Mouse (Mus musculus): ENCODE data around the gene Scpep1. TPM values are rescaled to one million over a fixed set of nuclear protein-coding genes. Genes with fewer than 3 reads are reported as not detected.
"Not testable (repeated sequence)": the region's sequence is repeated elsewhere in the genome, so short reads cannot be mapped to it uniquely, and the experiment has no call there.

Scpep1 gene
- total RNA-seq, 2 experiments from 2014 or later: 34.2 to 34.6 TPM

DNA sequence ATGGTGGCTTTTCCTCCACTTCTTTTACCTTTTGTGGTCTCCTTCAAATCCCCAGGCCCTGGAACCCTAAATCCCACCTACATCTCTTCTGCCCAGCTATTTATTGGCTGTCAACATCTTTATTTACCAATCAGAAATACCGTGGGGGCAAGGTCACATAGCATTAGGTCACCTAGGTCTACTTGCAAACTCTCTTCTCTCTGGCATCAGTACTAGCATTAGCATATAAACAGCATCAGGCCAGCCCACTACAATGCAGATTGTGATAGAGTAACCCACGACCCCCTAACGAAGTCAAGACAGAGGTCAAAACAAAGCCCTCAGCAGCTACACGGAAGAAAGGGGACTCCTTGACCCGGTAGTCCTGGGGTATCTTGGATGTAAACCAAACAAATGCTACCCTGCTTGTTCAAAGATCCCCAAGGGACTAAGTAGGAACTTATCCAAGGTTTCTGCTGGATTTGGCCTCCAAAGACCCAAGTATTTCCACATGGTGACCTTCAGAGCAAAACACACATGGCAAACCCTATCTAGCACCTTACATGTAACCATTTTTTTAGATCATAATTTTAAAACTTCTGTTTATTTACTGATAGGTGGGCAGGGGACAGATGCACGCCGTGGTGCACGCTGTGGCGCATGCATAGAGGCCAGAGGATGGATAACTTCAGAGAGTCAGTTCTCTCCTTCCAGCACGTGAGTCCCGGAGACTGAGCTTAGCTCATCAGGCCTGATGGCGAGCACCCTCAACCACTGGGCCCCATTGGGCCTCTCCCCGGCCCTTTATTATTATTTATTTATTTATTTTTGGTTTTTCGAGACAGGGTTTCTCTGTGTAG, 23.4 kb downstream of the Scpep1 start:
- intact Hi-C loops (cut with DNase I): no loop called here
- no peak for DNase-seq

DNA sequence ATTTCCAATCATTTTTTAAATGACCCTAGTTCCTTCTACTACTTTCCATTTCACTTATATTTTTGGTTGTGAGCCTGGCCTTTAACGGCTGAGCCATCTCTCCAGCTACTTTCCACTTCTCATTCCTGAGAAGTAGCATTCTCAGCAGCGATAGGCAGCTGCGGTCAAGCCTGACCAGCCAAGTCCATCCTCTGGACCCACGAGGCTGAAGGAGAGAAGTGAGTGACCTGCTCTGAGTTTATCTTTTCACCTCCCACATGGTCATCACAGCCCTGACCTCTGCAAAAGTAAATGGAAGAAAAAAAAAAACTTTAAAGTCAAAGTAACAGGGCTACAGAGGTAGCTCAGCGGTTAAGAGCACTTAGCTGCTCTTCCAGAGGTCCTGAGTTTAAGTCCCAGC, 28.7 kb downstream of the Scpep1 start:
- intact Hi-C loops (cut with DNase I): no loop called here
- DNase-seq: no peak

DNA sequence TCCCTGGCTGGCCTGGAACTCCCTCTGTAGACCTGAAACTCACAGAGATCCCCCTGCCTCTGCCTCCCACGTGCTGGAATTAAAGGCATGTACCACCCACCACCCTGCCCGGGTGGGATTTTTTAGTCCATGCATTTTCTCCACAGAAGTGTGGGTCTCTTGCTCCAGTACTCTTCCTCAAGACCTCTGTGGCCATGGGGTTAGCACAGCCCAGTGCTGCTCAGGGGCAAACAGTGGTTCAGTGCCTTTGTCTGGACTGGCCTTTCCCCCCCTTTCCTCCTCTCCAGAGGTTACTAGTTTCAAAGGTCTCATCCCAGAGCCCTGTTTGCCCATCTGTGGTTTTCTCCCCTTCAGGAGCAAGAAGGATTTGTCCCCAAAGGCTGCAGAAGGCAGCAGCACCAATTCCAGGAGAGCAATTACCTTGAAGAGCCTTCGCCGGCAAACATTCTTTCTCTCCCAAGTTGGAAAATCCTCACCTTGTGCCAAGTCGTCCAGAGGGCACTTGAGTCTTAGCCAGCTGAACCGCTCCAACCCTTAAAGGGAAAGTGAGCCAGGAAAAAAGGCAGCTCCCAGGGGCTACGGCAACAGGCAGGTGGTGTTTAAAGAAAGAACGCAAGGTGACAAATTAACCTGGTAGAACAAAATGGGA, 45.8 kb downstream of the Scpep1 start:
- intact Hi-C loops (cut with DNase I): loop anchor here (5.0 kb wide), 3 partner anchors 43 to 62 kb away; partner anchors contain the start of gene Akap1
- DNase-seq: peak; percentile 87 to 90

DNA sequence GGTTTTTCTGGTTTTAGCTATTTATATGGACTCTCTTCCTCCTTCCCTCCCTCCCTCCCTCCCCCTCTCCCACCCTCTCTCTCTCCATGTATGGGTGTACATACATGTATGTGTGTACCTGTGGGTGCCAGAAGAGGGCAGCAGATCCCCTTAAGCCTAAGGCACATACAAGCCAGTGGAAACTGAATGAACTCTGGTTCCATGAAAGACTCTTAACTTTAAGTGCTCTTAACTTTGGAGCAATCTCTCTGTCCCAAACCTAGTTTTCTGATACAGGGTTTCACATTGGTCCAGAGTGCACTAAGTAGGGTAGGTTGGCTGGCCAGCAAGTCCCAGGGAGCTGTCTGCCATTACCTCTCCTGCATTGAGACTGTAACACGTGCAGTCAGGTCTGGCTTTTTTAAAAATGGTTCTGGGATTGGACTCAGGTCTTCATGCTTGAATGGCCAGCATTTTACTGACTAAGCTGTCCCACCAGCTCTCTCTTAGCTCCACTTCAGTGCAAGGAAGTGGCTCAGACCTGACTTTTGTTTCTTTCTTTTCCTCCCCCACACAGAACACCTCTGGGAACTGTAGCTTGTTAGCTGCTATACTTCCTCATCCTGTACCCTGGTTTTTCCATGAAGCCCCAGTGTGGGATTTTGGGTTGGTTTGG, 46.6 kb downstream of the Scpep1 start:
- peak; percentile 76 to 79 for DNase-seq
- intact Hi-C loops (cut with DNase I): loop anchor here (5.0 kb wide), 3 partner anchors 44 to 61 kb away; partner anchors contain the start of gene Akap1

DNA sequence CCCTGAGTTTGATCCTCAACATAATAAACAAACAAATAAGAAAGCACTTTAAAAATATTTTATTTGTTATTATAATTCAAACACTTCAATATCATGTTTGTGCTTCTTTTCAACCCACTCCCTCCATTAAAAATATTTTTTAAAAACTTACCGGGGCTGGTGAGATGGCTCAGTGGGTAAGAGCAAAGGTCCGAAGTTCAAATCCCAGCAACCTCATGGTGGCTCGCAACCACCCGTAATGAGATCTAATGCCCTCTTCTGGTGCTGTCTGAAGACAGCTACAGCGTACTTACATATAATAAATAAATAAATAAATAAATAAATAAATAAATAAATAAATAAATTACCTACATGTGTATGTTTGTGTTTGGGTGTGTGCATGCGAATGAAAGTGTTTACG, 47.4 kb downstream of the Scpep1 start:
- DNase-seq: no peak
- intact Hi-C loops (cut with DNase I): loop anchor here (5.0 kb wide), 3 partner anchors 44 to 61 kb away; partner anchors contain the start of gene Akap1

DNA sequence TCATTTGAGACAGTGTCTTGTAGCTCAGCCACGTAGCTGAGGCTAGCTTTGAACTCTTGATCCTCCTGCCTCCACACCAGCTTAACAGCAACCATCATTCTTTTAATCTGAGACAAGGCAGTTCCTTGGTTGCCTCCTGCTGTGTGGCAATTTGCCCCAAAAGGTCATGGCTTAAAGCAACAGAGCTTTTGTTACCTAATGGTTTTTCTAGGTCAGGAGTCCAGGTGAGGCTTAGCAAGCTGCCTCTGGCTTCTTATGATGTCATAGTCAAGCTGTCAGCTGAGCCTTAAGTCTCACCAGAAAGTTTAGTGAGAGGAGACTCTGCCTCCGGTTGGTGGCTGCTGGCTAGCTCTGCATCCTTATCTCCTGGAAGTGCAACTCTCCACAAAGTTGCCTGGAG, 49.6 kb downstream of the Scpep1 start:
- DNase-seq: no peak
- intact Hi-C loops (cut with DNase I): loop anchor here (5.0 kb wide), 3 partner anchors 43 to 58 kb away; partner anchors contain the start of gene Akap1

DNA sequence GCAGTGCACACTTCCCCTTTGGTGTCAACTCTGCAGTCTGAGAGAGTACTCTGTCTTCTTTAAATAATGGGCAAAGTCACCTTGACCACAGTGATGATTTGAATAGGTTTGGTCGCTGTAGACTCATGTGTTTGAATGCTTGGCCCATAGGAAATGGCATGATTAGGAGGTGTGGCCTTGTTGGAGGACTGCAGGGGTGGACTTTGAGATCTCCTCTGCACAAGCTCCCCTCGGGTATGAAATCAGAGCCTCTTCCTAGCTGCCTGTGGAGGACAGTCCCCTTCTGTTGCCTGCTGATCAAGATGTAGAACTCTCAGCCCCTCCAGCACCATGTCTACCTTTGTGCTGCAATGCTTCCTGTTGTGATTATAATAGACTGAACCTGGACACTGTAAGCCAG, 51.2 kb downstream of the Scpep1 start:
- intact Hi-C loops (cut with DNase I): no loop called here

DNA sequence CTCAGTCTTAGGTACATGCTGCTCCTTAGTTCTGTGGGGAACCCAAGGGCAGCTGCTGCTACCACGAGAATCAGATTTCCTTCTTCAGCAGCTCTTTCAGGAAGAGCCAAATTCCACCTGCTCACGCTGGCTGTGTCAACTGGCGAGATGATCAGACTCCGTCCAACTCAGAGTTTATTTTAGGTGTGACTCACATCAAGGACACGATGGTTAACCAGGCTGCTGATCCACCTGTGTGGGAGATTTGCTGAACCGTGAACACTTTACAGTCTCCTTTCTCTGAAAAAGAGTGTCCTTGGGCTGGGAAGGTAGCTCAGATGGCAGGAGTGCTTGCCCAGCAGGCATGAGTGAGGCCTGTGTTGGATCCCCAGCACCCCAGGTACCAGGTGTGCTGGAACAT, 52.5 kb downstream of the Scpep1 start:
- DNase-seq: peak; percentile 24 to 32
- intact Hi-C loops (cut with DNase I): no loop called here

More for the DNA sequence above, 51.2 kb downstream of the Scpep1 start:
- DNase-seq: no peak

DNA sequence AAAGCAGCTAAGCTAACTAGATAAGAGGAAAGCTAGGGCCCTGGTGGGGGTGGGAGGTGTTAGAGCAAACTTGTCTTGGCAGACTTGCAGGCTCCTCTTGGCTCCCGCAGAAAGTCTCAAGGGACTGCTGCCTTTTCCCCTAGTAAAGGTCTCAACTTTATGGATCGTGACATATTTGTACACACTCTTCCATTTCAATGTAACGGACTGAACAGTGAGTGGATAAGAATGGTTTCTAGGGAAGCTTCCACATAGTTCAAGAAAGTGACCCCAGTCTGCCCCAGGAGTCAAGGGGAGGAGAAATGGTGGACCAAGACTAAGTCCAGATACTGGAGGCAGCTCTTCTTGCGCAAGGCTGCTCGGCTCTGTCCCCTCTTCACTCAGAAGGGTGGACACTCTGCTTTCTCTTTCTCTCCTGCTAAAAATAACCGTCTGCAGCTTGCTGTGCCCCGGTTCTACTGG, 53.9 kb downstream of the Scpep1 start:
- intact Hi-C loops (cut with DNase I): no loop called here
- peak; percentile 56 to 57 for DNase-seq

DNA sequence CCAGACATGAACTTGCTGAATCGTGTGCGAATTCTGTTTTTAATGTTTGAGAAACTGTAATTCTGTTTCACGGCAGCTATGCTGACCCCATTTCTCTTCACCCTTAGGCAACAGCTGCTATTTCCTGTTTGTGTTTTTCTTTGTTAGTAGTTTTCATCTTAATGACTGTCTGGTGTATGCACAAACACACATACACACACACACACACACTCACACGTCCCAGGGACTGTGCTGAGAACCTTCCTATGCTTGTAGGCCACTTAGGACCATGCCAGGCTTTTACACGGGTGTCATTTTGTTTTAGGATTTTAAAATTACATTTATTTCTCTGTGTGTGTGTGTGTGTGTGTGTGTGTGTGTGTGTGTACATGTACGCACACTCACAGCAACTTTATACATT, 55.7 kb downstream of the Scpep1 start:
- DNase-seq: no peak
- intact Hi-C loops (cut with DNase I): no loop called here

DNA sequence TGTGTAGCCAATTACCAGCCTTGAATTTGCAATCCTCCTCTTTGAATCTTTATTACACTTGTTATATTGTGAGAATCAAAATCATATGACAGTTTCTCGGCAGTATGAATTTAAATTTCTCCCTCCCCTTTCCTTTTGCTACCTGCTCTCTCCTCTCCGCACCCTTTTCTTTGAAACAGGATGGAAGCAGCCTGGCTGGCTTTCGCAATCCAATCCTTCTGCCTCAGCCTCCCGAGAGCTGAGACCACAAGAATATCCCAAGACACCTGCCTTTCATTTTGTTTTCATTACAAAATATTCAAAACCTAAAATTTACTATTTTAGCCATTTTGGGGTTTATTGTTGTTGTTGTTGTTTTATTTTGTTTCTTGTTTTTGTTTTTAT, 56.9 kb downstream of the Scpep1 start:
- intact Hi-C loops (cut with DNase I): no loop called here

DNA sequence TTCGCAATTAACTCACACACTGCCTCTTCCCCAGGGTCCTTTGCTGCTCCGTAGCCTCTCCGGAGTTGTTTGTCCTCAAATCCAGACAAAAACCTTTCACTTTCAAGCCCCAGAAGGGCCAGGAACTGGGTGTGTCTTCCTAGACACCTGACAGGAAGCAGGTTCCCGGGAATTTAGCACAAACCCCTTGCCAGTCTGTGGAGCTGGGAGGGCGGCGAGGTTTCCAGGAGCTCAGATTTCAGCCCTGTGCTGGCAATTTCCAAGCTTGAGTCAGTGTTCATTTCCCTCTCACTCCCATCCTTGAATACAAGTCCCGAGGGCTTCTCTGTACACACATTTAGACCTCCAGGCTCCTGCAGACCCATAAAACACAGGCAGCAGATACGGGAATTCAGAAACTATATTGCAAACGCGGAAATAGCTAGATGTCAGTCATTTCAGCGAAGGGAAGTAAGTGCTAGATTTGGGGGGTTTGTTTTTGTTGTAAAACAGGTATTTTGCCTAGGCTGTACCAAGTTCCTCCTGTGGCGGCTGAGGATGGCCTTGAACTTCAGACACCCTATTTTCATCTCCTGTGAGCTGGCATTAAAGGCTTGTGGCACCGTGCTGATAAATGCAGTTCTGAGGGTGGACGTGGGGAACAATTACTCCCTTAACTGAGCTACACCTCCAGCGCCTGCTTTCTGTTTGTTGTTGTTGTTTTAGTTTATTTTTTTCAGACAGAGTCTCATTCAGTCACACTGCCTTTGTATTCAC, 57.5 kb downstream of the Scpep1 start:
- peak in 1 of 2 experiments; percentile 32 for DNase-seq
- intact Hi-C loops (cut with DNase I): no loop called here

More for the DNA sequence above, 56.9 kb downstream of the Scpep1 start:
- no peak for DNase-seq

DNA sequence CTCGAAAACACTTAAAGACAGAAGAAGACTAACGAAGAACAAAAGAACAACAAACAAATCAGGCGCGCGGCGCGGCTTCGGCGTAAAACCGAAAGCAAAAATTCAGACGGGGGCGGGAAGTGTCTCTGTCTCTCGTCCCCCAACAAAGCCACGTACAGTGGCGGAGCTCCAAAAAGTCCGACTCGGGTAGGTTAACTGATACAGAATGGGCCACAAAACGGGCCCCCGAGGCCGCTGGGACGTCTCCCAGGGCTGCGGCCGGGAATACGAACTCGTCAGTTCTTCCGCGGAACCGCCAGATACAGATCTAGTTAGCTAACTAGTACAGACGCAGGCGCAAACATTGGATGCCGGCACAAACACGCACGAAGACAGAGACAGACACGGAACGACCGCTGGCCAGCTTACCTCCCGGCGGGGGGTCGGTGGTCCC, 59.4 kb downstream of the Scpep1 start:
- intact Hi-C loops (cut with DNase I): not testable (repeated sequence)
- DNase-seq: peak in 1 of 2 experiments; percentile 56

DNA sequence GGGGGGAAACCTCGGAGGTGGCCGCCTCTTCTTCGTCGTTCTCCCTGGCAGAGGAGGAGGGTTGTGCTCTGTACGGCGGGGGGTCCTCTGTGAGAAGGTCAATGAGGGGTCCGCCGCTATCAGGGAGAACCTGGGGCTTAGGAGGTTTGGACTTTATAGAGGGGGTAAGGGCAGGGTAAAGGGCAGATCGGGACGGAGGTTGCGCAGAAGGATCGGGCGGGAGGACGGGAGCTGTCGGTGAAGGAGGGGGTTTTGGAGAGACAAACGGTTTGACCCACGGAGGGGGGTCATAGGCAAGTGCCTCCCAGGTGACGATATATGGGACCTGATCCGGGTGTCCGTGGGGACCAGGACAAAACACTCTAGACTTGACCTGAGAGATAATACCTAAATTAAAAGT, 60.0 kb downstream of the Scpep1 start:
- intact Hi-C loops (cut with DNase I); DNase-seq: not testable (repeated sequence)

DNA sequence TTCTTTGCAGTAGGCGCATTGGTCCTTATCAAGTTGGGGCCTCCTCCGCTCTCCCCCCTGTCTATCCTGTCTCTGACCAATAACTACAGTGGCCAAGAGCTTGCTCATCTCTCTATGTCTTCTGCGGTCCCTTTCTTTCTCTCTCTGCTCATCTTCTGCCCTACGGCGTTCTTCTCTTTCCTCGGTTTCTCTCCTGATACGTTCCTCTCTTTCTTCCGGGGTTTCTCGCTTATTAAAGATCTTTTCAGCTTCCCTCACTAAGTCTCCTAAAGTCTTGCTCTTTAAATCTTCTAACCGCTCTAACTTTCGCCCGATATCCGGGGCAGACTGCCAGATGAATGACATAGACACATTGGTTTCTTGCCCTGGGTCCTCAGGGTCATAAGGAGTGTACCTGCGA, 61.0 kb downstream of the Scpep1 start:
- intact Hi-C loops (cut with DNase I); DNase-seq: not testable (repeated sequence)

DNA sequence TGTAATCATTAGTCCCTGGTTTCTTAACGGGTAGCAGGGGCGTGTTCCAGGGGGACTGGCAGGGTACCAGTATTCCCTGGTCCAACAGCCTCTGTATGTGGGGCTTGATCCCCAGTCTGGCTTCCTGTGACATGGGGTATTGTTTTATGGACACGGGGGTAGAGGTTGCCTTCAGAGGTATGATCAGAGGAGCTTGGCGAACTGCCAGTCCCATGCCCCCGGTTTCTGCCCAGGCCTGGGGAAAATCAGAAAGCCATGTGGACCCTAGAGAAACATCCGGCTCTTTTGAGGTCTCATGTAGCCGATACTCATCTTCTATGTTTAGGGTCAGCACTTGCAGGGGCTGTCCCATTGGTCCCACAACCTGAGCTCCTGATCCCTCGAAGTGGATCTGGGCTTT, 61.8 kb downstream of the Scpep1 start:
- intact Hi-C loops (cut with DNase I); DNase-seq: not testable (repeated sequence)

DNA sequence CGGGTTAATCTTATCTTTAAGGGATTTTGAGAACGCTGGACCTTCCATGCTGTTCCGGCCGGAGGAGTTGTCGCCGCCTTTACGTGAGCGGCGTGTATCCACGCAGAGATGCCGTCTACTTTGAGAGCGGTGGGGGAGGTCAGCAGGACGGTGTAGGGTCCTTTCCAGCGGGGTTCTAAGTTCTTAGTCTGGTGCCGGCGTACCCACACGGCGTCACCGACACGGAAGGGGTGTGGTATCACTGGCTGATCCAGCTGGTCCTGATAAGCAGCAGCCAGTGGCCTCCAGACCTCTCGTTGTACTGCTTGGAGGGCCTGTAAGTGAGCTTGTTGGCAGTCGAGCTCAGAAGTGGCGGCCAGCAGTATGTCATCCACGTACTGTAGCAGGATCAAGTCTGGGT, 62.5 kb downstream of the Scpep1 start:
- peak in 1 of 2 experiments; percentile 26 for DNase-seq
- intact Hi-C loops (cut with DNase I): not testable (repeated sequence)

DNA sequence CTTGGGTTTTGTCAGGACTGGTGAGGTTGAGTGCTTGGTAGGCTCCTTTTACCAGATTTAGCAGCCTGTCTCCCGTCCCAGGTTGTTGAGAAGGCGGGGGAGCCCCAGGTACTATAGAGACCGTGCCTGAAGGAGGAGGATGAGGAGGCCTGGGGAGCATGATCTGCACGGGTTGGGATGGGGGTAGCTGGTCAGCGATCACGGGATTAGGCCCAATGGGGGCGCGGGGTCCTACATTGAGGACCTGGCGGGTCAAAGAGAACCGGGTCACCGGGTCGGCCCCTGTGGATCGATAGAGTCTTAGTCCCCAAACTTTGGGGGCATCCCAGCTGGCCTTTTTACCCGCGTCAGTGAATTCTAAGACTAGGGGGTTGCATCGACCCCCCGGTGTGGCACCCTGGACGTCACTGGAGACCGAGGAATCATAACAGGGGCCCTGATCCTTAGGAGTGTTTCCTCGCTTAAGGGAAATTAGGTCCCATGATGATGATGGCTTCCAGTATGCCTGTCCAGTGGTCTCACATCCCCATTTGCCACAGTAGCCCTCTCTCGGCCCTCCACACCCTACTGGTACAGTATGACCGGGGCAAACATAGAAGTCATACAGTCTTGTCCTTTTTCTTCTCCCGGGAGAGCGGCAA, 63.2 kb downstream of the Scpep1 start:
- intact Hi-C loops (cut with DNase I): not testable (repeated sequence)
- peak; percentile 39 to 50 for DNase-seq

DNA sequence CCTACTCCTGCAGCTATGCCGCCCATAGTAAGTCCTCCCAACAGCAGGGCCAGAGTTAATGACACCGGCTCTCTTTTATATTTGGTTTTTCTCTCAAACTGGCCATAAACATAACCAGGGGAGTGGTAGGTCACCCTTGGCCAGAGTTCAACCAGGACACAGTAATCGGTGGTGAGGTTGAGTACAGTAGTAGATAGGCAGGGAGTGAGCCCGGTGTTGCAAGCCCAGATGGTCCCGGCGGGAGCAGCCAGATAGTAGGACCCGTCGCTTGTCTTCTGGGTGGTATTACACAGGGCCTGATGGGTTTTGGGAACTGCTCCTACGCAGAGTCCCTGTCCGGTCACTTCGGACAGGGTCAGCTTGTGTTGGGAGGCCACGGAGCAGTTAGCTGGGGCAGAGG, 63.8 kb downstream of the Scpep1 start:
- intact Hi-C loops (cut with DNase I): not testable (repeated sequence)
- peak in 1 of 2 experiments; percentile 29 for DNase-seq

DNA sequence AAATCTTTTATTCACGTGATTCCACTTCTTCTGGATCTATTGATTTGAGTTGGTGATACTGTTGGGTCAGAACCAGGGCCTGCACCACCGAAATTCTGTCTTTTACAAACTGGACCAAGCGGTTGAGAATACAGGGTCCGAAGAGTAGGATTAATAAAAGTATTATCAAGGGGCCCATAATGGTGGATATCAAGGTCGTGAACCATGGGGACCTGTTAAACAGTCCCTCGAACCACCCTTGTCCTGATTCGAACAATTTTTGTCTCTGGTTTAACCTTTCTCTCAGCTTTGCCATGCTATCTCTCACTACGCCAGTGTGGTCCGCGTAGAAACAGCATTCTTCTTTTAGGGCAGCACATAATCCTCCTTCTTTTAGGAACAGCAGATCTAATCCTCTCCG, 64.4 kb downstream of the Scpep1 start:
- intact Hi-C loops (cut with DNase I); DNase-seq: not testable (repeated sequence)

Measured in heart, postnatal 10 days (tissue).